Mouse (Mus musculus) embryonic facial prominence, embryonic 15.5 days (tissue): Measurements from ENCODE around the gene Myocos. TPM values are rescaled to one million over a fixed set of nuclear protein-coding genes. Genes with fewer than 3 reads are reported as not detected.

Source experiments
- ATAC-seq: fragments of 200-750 bp; cut with Nextera tagmentation; 2 replicates; pipeline ENCODE4 v1.8.0; 2017; ENCODE audit warnings: low read depth, moderate TSS enrichment; ENCODE audit not compliant: insufficient number of reproducible peaks, low FRiP score, low TSS enrichment
- H3K27ac ChIP-seq: fragments of 300-500 bp; sonication (generic); replicated peaks from 2 replicates; pipeline ENCODE4 v1.5.1; 2015; ENCODE audit warnings: mild to moderate bottlenecking, inconsistent platforms
- H3K27me3 ChIP-seq: fragments of 300-500 bp; sonication (generic); 2 replicates; pipeline ENCODE4 v1.6.1; 2015; ENCODE audit warnings: inconsistent platforms
- H3K36me3 ChIP-seq: fragments of 300-500 bp; sonication (generic); 2 replicates; pipeline ENCODE4 v1.6.1; 2015; ENCODE audit warnings: mild to moderate bottlenecking, inconsistent platforms
- H3K4me1 ChIP-seq: fragments of 300-500 bp; sonication (generic); 2 replicates; pipeline ENCODE4 v1.6.1; 2015; ENCODE audit warnings: inconsistent platforms
- H3K4me2 ChIP-seq: fragments of 300-500 bp; sonication (generic); replicated peaks from 2 replicates; pipeline ENCODE4 v1.6.1; 2015; ENCODE audit warnings: mild to moderate bottlenecking, inconsistent platforms
- H3K4me3 ChIP-seq: fragments of 300-500 bp; sonication (generic); replicated peaks from 2 replicates; pipeline ENCODE4 v1.5.1; 2015; ENCODE audit warnings: mild to moderate bottlenecking, inconsistent platforms
- H3K9ac ChIP-seq: fragments of 300-500 bp; sonication (generic); 2 replicates; pipeline ENCODE4 v1.6.1; 2015; ENCODE audit warnings: inconsistent platforms
- H3K9me3 ChIP-seq: fragments of 300-500 bp; sonication (generic); replicated peaks from 2 replicates; pipeline ENCODE4 v1.6.1; 2016; ENCODE audit warnings: inconsistent platforms
- WGBS: fragments of 180-500 bp; shearing (Covaris S2); methylation state at CpG from one replicate; pipeline ENCODE4 v1.1.7; 2015; 5-methylcytosine and 5-hydroxymethylcytosine counted together
- polyA plus RNA-seq: library from polyadenylated mRNA; unstranded; fragments of >200 nt; fragmentation: Nextera tagmentation; extraction: Ambion mirVana; gene quantifications from 2 replicates; pipeline ENCODE4 v1.2.1, GENCODE M21; 2015

Myocos gene
- not detected in 2 replicates for polyA plus RNA-seq

DNA sequence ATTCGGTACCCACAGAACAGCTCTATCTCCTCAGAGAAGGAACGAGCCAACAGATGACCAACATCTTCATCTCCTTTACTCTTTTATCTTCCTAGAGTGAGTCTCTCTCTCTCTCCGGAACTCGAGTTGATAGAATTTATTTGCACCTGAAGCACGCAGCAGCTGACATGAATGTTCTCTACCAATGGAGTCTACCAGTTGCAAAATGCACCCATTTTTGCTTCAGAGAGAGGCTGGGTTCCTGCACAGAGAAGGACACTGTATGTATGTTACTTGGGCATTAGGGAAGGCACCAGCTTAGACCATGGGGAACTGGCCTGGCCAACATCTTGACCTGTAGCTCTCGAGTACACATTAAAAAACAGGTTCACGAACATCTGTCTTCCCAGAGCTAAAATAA lies at the start of gene Myocos:
TSS of gene Myocos (minus strand) at position 101 of the 400 bp plus-strand sequence.
- no peaks in the 10 kb centered on the region for H3K4me1 ChIP-seq
- 90% methylated on average over 7 of the region's 7 CpGs for WGBS
- H3K9me3 ChIP-seq, result no peaks in the 10 kb centered on the region
- no peak within 1 kb of the TSS for H3K4me3 ChIP-seq
- no peak for ATAC-seq
- no peak within 1 kb of the TSS for H3K9ac ChIP-seq
- no peaks in the 10 kb centered on the region for H3K36me3 ChIP-seq
- no peak within 1 kb of the TSS for H3K27ac ChIP-seq
- H3K27me3 ChIP-seq, result no peaks in the 10 kb centered on the region
- no peak within 1 kb of the TSS for H3K4me2 ChIP-seq

DNA sequence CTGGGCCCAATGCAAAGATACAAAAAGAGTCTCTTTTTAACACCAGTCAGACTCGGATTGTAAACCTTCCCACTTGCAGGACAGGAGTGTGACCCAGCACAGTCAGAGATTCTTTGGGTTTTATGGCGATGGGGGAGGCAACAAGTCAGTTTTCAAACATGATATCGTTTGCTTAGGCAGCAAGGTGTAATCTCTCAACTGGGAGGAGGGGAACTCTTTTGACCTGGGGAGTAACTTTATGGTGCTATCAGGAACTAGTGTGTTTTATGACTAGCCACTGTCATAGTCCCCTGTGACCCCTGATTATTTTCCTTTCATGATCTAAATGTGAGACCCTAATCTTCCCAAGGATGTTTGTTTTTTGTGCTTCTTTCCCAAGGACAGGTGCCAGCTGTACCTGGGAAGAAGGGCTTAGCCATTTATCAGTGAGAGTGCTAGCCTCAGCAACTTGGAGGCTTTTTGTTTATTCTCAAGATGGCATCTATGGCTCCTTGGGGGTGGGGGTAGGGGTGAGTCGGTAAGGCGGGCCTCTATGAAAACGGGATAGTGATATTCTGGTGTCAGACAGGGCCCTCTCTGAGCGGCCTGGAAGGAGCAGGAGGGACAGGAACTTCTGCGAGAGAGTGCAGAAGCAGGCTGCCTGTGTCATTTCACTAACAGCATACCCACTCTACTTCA lies 42.5 kb upstream of the Myocos start:
- no peaks in the 10 kb centered on the region for H3K9me3 ChIP-seq
- H3K4me3 ChIP-seq, result no peak overlapping the region
- no peak overlapping the region for H3K4me2 ChIP-seq
- H3K27ac ChIP-seq, result no peak overlapping the region
- no peaks in the 10 kb centered on the region for H3K27me3 ChIP-seq
- H3K36me3 ChIP-seq, result peaks cover 67% of the 10 kb centered on the region
- H3K9ac ChIP-seq, result no peak overlapping the region
- WGBS, result 81% methylated on average over 8 of the region's 8 CpGs
- no peaks in the 10 kb centered on the region for H3K4me1 ChIP-seq
- ATAC-seq, result no peak

- H3K4me1 ChIP-seq, result no peaks in the 10 kb centered on the region
- H3K4me2 ChIP-seq, result no peak overlapping the region
- WGBS, result 89% methylated on average over 6 of the region's 6 CpGs
- no peak overlapping the region for H3K4me3 ChIP-seq
- H3K36me3 ChIP-seq, result peaks cover 65% of the 10 kb centered on the region
- H3K9me3 ChIP-seq, result no peaks in the 10 kb centered on the region
- no peak for ATAC-seq
- H3K27ac ChIP-seq, result no peak overlapping the region
- no peak overlapping the region for H3K9ac ChIP-seq
- no peaks in the 10 kb centered on the region for H3K27me3 ChIP-seq
Observed at GRCm38 (mm10) chr1:162697866-162698265, 39.8 kb upstream of the Myocos start.

DNA sequence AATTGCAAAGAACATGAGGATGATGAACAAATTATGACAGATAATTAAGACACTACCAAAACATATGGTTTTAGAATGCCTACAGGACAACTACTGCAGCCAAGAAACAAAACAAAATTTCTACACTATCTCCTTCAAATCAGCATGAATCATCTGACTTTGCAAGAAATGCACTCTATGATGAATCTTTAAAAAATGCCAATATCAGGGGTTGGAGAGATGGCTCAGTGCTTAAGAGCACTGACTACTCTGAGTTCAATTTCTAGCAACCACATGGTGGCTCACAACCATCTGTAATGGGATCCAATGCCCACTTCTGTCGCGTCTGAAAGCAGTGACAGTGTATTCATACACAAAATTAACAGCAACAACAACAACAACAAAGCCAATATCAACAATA lies 35.7 kb upstream of the Myocos start:
- H3K9ac ChIP-seq, result no peak overlapping the region
- ATAC-seq, result no peak
- WGBS, result 84% methylated on average over 2 of the region's 2 CpGs
- peaks cover 68% of the 10 kb centered on the region for H3K36me3 ChIP-seq
- no peak overlapping the region for H3K4me2 ChIP-seq
- H3K4me3 ChIP-seq, result no peak overlapping the region
- no peaks in the 10 kb centered on the region for H3K4me1 ChIP-seq
- H3K27ac ChIP-seq, result no peak overlapping the region
- no peaks in the 10 kb centered on the region for H3K27me3 ChIP-seq
- no peaks in the 10 kb centered on the region for H3K9me3 ChIP-seq

GRCm38 (mm10) chr1:162665486-162666174 lies 7.6 kb upstream of the Myocos start:
- H3K36me3 ChIP-seq, result 0 out of 2 replicates have a peak, but pooled peaks cover 4% of the 10 kb centered on the region
- peak overlapping the region; percentile 61 for H3K4me2 ChIP-seq
- peak overlapping the region; percentile 39 for H3K4me3 ChIP-seq
- ATAC-seq, result peak; percentile 78
- H3K27me3 ChIP-seq, result no peaks in the 10 kb centered on the region
- peaks cover 6% of the 10 kb centered on the region; the same call in 1 of the 2 replicates for H3K4me1 ChIP-seq
- H3K9ac ChIP-seq, result peak overlapping the region; percentile 31
- peak overlapping the region; percentile 39; the same call in 1 of the 2 replicates for H3K27ac ChIP-seq
- H3K9me3 ChIP-seq, result no peaks in the 10 kb centered on the region
- WGBS, result 3% methylated on average over 11 of the region's 11 CpGs

- H3K4me1 ChIP-seq, result peaks cover 6% of the 10 kb centered on the region; the same call in 1 of the 2 replicates
- WGBS, result 11% methylated on average over 10 of the region's 10 CpGs
- no peaks in the 10 kb centered on the region for H3K36me3 ChIP-seq
- peak overlapping the region; percentile 61; the same call in 1 of the 2 replicates for H3K4me2 ChIP-seq
- H3K4me3 ChIP-seq, result no peak overlapping the region
- no peaks in the 10 kb centered on the region for H3K27me3 ChIP-seq
- H3K9ac ChIP-seq, result no peak overlapping the region
- H3K9me3 ChIP-seq, result no peaks in the 10 kb centered on the region
- peak; percentile 94 for ATAC-seq
- no peak overlapping the region for H3K27ac ChIP-seq
Observed at GRCm38 (mm10) chr1:162664826-162665475, 6.9 kb upstream of the Myocos start.

GRCm38 (mm10) chr1:162660276-162660860 lies 2.3 kb upstream of the Myocos start:
- no peak overlapping the region for H3K27ac ChIP-seq
- H3K4me2 ChIP-seq, result no peak overlapping the region
- no peak overlapping the region for H3K4me3 ChIP-seq
- H3K9ac ChIP-seq, result no peak overlapping the region
- H3K4me1 ChIP-seq, result 0 out of 2 replicates have a peak, but pooled peaks cover under 1% of the 10 kb centered on the region
- no peaks in the 10 kb centered on the region for H3K36me3 ChIP-seq
- H3K9me3 ChIP-seq, result no peaks in the 10 kb centered on the region
- no peaks in the 10 kb centered on the region for H3K27me3 ChIP-seq
- 74% methylated on average over 11 of the region's 11 CpGs for WGBS
- no peak for ATAC-seq

DNA sequence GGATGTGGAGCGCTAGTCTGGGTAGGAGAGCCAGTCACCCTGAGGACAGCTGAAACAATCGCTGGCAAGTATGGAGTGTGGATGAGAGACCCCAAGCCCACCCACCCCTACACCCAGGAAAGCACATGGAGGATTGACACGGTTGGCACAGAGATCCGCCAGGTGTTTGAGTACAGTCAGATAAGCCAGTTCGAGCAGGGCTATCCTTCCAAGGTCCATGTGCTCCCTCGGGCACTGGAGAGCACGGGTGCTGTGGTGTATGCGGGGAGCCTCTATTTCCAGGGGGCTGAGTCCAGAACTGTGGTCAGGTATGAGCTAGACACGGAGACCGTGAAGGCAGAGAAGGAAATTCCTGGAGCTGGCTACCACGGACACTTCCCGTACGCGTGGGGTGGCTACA lies 9.6 kb downstream of the Myocos start:
- H3K36me3 ChIP-seq, result no peaks in the 10 kb centered on the region
- no peak overlapping the region for H3K4me2 ChIP-seq
- WGBS, result 90% methylated on average over 14 of the region's 14 CpGs
- no peaks in the 10 kb centered on the region for H3K4me1 ChIP-seq
- no peak overlapping the region for H3K4me3 ChIP-seq
- no peaks in the 10 kb centered on the region for H3K27me3 ChIP-seq
- ATAC-seq, result no peak
- H3K9ac ChIP-seq, result no peak overlapping the region
- H3K27ac ChIP-seq, result no peak overlapping the region
- H3K9me3 ChIP-seq, result no peaks in the 10 kb centered on the region

DNA sequence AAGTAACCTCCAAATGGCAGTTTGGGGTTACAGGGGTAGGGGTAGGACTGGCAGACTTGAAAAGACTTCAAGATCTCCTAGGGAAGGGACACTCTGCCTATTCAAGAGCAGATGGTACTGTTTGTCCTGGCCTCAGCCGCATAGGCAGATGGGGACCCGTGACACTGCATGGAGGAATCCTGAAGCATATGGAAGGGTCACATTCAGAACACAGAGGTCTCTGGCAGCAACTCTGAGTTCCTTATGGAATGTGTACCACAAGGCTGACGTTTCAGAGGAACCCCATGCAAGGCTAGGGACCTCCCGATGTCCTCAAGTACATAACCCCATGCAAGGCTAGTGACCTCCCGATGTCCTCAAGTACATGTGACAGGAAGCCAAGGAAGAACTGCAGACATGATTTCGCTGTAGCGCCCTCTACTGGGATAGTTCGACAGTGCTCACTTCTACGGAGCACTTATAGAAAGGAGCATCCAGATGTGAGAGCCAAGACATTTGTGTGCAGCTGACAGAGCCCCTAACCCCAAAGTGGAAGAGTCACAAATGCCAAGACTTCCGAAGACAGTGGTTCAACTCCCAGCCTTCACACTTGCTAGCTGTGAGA lies 11.8 kb downstream of the Myocos start:
- Histone ChIP-seq H3K4me3 (no peak overlapping the region), H3K4me2 (no peak overlapping the region), H3K4me1 (no peaks in the 10 kb centered on the region), H3K9me3 (no peaks in the 10 kb centered on the region), H3K27me3 (no peaks in the 10 kb centered on the region), H3K27ac (no peak overlapping the region), H3K9ac (no peak overlapping the region), H3K36me3 (no peaks in the 10 kb centered on the region)
- ATAC-seq, result no peak
- WGBS, result 78% methylated on average over 10 of the region's 10 CpGs

DNA sequence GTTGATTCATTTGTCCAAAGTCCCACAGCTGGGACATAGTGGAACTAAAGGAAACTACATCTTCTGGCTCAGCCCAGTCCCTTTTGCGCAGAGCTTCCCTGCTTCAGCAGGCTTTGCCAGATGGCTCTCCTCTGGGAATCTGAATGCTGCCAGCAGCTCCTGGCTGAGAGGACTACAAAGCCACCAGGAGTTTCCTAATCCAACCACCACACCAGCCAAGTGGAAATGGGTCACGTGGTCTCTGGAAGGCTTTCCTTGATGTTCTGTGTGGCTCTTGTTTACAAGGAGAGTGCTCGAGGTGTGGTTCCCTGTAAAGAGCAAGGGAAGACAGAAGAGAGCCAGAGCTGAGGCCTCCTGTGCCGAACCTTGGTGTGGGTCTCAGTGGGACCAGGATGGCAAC lies 14.3 kb downstream of the Myocos start:
- no peak overlapping the region for H3K27ac ChIP-seq

GRCm38 (mm10) chr1:162642591-162642990 lies 15.4 kb downstream of the Myocos start:
- H3K4me3 ChIP-seq, result no peak overlapping the region
- H3K27me3 ChIP-seq, result no peaks in the 10 kb centered on the region
- H3K9me3 ChIP-seq, result no peaks in the 10 kb centered on the region
- no peak overlapping the region for H3K4me2 ChIP-seq
- 75% methylated on average over 3 of the region's 3 CpGs for WGBS
- H3K4me1 ChIP-seq, result no peaks in the 10 kb centered on the region
- no peak overlapping the region for H3K27ac ChIP-seq
- H3K36me3 ChIP-seq, result no peaks in the 10 kb centered on the region
- H3K9ac ChIP-seq, result no peak overlapping the region
- ATAC-seq, result peak; percentile 19; the same call in 1 of the 2 replicates

More for the DNA sequence above, 14.3 kb downstream of the Myocos start:
- H3K4me3 ChIP-seq, result no peak overlapping the region
- no peak overlapping the region for H3K4me2 ChIP-seq
- WGBS, result 34% methylated on average over 4 of the region's 4 CpGs
- H3K9me3 ChIP-seq, result no peaks in the 10 kb centered on the region
- no peaks in the 10 kb centered on the region for H3K36me3 ChIP-seq
- H3K27me3 ChIP-seq, result no peaks in the 10 kb centered on the region
- H3K4me1 ChIP-seq, result no peaks in the 10 kb centered on the region
- no peak overlapping the region for H3K9ac ChIP-seq
- no peak for ATAC-seq
